Mouse (Mus musculus) urinary bladder, postnatal 10 days (tissue): ENCODE measurements around the gene Camk1g.

ENCODE experiments used
- DNase-seq: peaks from one replicate; pipeline ENCODE4 v3.0.0; 2022; ENCODE audit warnings: low spot score

Camk1g gene

GRCm38 (mm10) chr1:193373906-193374413 lies 3.9 kb upstream of the Camk1g start:
- DNase-seq, result no peak

DNA sequence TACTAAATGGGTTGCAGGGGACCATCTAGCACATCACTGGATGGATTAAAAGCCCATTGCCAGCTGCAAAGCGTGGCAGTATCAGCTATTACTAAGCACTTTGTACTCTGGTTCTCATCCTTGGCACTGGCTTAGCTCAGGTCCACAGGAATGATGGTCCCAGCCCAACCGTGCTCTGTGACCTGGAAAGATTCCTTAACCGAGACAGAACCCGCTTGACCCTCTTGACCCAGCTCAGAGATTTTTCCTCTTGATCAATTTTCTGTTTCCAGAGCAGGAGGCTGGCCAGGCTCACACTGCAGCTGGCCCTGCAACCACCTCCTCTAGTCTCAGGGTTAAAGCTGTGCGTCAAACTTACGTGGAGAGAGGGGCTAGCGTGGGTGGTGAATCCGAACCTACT lies 1.0 kb downstream of the Camk1g start:
- DNase-seq, result no peak

DNA sequence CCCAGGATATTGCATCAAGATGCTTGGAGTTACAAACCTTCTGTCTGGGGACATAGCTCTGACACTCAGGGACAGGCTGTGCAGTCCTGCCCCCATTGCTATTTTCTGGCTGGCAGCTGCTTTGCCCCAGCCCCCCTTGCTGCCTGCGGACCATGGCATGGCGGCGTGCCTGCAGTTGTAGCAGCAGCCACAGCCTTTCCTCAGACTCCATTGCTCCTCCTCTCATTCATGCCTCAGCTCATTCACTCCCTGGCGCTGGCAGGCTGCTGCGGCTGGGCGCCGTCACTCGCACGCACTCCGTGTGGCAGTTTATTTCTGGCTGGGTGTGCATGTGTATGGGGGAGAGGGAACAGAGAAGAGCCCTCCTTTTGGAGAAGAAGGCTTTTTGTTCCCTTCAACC lies 2.0 kb downstream of the Camk1g start:
- no peak for DNase-seq

DNA sequence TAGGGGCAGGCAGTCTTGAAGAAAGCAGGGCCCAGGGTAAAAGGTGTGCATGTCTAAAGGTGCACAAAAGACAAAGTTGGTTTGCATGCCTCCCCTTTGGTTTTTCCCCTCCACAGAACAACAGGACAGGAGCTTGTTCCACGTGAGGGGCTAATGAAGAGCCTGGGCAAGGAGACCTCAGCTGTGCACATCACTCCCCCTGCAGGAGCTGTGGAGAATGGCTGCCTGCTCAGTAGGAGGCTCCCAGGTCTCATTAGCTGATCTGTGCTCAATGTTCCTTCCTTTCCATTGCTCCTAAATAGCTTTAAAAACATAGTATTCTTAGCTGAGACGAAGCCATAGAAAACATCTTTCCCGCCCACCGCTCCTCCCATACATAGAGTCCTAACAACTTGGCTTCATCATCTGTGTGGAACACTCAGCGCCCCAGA lies 6.3 kb downstream of the Camk1g start:
- no peak for DNase-seq

- no peak for DNase-seq
These were observed 8.0 kb downstream of the Camk1g start for GRCm38 (mm10) chr1:193362078-193362477.

GRCm38 (mm10) chr1:193361181-193361580 lies 8.9 kb downstream of the Camk1g start:
- no peak for DNase-seq

GRCm38 (mm10) chr1:193359199-193359598 lies 10.9 kb downstream of the Camk1g start:
- DNase-seq, result no peak

- DNase-seq, result no peak
These were observed 18.5 kb downstream of the Camk1g start for GRCm38 (mm10) chr1:193351583-193351982.

- DNase-seq, result no peak
These were observed 19.6 kb downstream of the Camk1g start for GRCm38 (mm10) chr1:193350546-193350801.

DNA sequence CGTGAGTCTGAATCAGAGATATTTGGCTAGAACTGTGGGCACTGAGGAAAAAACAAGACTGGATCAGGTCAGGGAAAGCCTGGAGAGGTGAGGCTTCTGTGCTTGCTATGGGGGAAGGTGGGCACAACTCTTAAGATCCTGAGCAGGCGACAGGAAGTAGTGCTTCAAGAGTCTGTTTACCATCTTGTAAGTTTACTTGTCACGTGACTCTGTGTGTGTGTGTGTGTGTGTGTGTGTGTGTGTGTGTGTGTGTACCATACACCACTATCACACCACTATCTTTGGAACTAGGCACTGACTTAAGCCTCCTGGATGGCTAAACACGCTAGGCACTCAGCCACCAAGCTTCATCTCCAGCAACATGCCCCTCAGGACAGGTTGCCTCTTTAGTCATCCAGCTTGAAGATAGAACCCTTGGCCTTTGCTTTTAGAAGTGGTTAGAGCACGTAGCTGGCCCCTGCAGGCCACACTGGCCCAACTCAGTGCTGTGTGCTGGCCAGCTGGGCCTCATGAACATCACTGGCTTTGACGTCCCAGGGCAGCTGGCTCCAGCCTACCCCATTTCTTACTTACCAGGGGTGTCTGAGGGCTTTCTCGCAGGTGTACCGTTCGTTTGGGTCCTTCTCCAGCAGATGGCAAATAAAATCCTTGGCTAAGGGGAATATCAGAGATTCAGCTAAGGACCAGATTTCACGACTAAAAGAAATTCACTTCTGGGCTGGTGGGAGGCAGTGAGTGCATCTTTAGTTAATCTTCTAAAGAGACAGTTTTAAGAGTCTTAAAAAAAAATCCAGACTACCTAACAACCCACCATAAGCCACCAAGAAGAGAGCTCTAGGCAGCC lies 20.2 kb downstream of the Camk1g start:
- DNase-seq, result no peak

DNA sequence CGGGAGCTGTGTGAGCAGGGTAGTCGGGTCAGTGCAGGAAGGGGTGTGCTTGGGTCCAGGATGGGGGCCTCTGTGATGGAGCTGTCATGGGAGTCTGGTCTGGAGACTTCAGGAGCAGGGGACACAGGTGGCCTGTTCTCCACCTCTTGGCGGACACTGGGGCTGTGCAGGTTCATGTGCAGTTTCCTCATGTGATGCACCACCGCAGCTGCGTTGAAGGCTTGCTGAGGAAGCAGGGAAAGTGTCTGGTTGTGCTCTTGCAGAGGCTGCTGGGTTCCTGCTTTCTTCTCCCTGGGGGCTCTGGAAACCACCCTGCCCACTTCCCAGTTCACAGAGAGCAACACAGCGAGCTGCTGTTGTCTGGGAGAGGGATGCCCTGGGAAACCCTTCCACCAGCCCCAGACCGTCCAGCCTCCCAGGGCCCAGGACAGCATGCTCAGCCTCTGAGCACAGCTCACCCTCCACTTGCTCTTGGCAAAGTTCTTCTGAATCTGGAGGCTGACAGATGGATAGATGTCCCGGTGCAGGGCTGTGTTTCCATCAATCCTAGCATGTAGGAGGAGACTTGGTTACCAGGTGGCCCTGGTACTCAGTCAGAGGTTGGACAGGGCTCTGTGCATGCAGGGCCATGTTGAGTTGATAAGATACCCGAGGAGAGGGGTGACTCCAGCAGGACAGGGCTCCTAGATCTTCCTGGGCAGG lies 21.7 kb downstream of the Camk1g start:
- no peak for DNase-seq

DNA sequence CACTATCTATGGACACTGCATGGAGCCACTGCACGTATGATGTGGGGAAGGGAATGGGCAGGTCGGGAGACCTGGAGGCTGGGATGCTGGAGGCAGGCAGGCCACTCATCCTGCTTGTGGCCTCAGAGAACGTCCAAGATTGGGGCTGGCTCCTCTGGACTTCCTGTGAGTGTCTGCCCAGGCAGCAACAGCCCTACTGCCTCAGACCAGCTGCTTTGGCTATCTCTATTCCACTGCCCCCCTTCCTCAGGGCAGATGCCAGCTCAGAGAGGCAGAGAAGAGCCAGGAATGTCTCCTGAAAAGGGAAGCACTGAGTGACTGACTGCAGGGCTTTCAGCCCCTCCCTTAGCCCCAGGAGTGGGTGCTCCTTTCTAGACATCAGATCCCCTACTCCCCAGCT lies 23.2 kb downstream of the Camk1g start:
- no peak for DNase-seq

DNA sequence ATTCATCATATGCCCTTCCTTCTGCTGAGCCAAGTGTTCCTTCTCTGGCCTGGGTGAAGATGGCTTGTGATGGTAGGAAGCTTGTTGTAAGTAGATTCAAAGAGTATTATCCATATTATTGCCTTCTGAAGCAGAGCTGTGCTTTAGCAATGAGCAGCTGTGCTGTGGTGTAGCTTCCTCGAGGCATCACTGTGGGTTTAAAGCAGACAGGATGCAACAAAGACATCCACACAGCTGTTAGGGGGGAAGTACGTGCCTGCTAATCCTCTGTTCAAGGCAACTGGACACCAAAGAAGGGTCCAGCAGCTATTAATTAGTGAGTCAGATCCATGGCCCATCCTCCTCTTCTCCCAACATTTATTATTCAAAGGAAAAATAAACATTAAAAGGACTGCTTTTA lies 25.1 kb downstream of the Camk1g start:
- DNase-seq, result no peak

GRCm38 (mm10) chr1:193343853-193344252 lies 26.2 kb downstream of the Camk1g start:
- DNase-seq, result no peak

DNA sequence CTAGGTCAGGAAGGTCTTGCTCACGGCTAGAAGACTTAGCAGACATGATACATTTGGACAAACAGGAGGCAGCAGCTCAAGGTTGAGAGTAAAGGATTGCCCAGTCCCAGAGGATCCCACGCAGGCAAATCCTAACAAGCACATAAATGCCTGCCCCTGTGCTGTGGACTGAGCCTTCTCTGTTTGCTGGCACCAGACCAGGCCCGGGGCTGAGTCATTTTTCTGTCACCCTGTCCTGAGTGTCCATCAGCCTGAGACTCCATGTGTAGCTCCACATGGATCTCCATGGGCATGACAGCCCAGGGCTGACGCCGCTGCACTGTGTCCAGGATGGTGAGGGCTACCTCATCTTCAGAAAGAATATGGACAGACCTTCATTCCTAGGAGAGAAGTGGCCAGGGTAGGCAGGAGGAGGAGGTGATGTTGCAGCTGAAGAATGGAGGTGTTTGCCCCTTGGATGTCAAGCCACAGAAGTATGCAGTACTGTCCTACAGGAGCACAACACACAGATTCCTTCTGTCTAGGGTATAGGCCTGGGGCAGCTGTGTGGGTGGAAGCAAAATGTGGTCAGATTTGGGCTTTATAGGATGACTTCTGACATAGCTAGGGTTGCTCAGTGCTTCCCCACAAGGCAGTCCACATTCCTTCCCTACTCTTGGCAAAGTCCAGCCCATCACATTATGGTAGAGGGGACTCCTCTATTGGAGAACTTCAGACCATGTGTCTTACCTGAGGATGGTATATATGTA lies 27.7 kb downstream of the Camk1g start:
- DNase-seq, result no peak

DNA sequence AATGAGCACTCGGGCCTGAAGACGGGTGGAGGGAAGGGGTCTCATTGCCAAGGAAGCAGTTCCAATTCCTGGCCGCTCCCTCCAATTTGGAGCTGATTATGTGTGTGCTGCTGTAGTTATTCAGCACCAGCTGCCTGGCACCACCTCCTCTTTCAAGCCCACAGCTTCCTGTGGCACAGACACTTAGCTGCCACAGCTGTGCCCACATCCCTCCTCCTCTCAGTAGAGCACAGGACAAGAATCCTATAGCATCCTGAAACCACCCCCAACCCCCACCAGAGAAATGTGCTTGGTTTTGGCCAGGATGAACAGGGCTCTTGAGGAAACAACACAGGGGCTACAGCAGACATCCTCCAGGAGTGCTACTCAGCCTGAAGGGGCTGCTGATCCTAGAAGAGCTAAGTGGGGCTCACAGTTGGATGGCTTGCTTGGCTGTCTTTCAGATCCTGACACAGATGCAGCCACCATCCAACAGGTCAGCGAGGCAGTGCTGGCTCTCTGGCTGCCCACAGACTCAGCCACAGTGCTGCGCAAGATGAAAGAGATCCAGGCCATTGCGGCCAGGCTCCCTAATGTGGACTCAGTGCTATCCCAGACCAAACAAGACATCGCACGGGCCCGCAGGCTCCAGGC lies 31.6 kb downstream of the Camk1g start:
- DNase-seq, result no peak

DNA sequence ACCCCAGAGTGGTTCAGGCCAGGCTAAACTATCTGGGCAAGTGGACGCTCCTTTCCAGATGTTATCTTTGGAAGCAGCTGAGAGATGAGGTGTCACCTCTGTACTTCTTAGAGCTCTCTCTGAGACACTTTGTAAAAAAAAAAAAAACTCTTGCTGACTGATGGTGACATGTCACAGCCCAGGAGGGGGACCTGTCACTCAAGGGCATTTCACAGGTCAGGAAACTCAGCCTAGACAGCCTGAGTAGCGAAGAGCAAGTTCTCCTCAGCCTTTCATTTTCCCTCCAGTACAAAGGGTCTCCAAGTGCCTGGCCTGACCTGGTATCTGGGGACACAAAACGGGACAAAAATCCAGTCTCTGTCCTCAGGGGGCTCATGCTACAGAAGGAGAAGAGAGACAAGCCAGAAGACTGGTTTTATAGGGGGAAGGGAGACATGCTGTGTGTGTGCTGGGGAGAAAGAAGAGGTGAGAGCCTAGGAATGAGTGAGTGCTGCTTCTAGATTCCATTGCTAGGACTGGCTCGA lies 32.2 kb downstream of the Camk1g start:
- DNase-seq, result no peak

DNA sequence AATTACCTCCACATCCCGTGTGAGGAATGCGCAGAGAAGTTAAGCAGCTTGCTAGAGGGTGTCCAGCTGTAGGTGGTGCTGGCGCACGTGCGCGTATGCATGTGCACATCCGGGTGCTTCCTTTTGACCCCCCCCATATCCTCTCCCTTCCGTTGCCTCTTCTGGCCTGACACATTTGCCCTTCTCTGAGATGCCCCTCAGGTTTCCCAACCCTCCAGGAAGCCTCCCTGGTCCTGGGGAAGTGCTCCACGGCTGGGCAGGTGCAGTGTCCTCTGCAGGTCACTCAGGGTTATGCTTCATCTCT lies 33.1 kb downstream of the Camk1g start:
- no peak for DNase-seq

DNA sequence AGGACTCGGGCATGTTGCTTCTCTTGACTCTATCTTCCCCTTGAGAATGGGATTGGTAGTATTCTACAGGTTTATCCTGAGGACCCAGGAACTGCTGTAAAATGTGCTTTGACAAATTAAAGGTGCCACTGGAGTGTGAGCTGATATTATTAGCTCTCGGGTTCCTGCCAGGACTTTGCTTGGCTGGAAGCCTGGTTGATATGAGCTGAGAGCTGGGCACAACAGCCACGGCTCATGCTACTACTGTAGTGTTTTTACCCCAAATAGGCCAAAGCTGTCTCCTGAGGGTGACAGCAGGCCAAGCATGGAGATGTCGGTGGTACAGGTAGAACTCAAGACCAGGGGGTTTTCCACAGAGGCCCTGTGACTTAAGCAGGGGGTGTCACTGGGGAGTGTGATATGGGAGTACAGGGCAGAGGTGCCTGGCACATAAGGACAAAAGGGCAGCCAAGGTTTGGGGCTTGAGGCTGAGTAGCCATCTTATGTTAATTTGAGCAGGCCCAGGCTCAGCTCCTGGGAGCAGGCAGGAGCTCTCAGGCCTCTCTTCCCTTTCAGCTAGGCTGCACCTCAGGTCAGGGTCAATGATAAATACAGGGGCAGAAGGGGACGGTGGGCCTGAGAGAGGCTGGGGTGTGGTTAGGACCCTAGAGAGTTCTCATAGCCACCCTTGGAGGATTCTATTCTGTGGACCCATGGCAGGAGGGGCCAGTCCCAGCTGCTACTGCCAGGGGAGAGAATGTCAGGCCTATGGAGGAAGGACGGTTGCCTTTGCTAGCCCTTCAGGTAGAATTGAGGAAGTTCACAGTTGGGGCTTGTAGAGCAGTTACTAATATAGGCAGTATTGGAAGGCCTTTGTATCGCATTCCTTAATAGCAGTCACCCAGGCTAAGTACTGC lies 33.7 kb downstream of the Camk1g start:
- no peak for DNase-seq

- DNase-seq, result no peak
These were observed 35.6 kb downstream of the Camk1g start for GRCm38 (mm10) chr1:193334546-193334945.

DNA sequence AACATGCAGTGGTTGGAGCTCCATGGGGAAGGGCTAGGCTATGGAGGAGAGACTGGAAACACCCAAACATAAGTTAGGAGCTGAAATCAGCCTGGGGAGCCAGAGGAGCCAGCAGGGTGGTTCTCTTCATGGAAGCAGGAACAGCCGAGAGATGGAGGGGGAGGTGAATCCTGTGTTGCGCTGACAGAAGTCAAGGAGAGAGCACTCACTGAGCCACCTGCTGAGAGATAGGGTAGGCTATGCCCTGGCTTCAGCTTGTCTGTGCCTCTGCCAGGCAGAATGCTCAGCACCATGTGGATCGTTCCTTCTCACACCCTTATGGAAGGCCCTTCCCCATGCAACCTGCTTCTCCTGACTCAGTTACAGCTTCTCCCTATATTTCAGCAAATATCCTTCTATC lies 36.3 kb downstream of the Camk1g start:
- no peak for DNase-seq
